Mouse (Mus musculus): Measurements from ENCODE around the gene Rbm44. TPM values are rescaled to one million over a fixed set of nuclear protein-coding genes. Genes with fewer than 3 reads are reported as not detected.

Rbm44 gene
- total and polyA plus RNA-seq, 2 experiments: 0.09 TPM; not detected in 1

DNA sequence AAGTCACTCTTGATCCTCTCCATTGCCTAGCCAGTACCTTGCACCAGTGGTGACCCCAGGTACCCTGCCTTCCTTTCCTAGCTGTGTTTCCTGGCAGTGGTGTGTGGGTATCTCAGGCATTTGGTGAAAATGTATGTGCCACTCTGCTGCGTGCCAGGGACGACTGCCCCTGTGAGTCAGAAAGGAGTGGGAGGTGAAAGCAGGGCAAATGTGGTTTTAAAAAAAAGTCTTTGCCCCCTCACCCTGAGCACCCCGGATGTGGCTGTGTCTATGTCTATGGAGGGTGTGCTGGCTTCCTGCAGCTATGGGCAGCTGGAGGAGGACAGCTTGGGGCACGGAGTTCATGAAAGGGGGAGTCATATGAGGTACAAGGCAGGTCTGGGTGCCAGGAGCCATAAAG, 48.4 kb downstream of the Rbm44 start:
- no peaks in the 10 kb centered on the region for H3K27me3 ChIP-seq (ENCODE audit: control insufficient read depth, insufficient read depth, low read length)
- 70% methylated on average over 4 of the region's 4 CpGs for WGBS
- H3K79me2 ChIP-seq (ENCODE audit: control insufficient read depth, insufficient read depth, low read length): no peaks in the 10 kb centered on the region
- no peaks in the 10 kb centered on the region for H3K36me3 ChIP-seq (ENCODE audit: control insufficient read depth, insufficient read depth, low read length)
- H3K4me3 ChIP-seq (ENCODE audit: insufficient read depth, low read depth, low read length): no peak overlapping the region
- H3K4me1 ChIP-seq (ENCODE audit: control insufficient read depth, insufficient read depth, low read length): no peaks in the 10 kb centered on the region
- H3K9ac ChIP-seq (ENCODE audit: low read depth, low read length): no peak overlapping the region
- TF ChIP-seq POLR2A (IDR thresholded peaks at IDR 0.05; ENCODE audit: extremely low read depth, insufficient read depth, low read length): no peak
- TF ChIP-seq CTCF (IDR thresholded peaks at IDR 0.05; ENCODE audit: low read depth, low read length): no peak
- DNase-seq (ENCODE audit: extremely low read depth, low read depth, low spot score): no peak
- H3K27ac ChIP-seq (replicated peaks; ENCODE audit: insufficient read depth, low read depth, low read length): no peak overlapping the region

DNA sequence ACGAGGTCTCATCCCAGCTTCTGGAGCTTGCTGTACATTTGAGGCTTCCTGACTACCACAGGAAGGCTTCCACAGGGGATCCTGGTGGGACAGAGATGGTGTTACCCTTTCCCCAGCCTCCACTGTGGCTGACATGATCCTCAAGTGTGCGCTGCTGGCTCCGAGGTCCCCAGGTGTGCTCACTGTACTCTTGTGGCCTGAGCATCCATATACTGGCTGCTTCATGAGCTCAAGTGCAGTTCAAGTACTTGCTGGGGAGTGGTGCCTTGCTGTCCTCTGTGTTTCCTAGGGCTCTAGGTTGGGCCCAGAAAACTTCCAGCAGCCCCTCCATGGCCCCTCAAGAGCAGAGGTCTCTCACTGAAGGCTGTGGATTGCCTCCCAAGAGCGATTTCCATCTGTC, 48.8 kb downstream of the Rbm44 start:
- WGBS: 83% methylated on average over 4 of the region's 4 CpGs
- TF ChIP-seq POLR2A (IDR thresholded peaks at IDR 0.05; ENCODE audit: extremely low read depth, insufficient read depth, low read length) (no peak), CTCF (IDR thresholded peaks at IDR 0.05; ENCODE audit: low read depth, low read length) (no peak)
- H3K27me3 ChIP-seq (ENCODE audit: control insufficient read depth, insufficient read depth, low read length): no peaks in the 10 kb centered on the region

DNA sequence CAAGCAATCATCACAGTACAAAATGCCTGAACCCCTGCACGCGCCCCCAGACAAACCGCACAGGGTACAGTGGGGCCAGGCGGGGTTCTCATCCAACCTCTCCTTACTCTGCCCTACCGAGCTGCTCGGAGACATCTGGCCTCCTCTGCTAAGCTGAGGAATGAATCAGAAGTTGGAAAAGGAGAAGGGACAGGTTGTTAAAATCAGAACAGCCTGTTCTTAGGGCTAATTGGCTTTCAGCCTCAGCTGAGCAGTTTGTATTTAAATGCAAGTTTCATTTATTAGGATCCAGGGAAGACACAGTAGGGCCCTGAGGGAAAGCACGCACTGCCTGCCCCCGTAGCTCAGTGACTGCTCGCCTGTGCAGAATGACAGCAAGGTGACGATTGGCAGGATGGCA, 54.9 kb downstream of the Rbm44 start:
- Histone ChIP-seq H3K79me2 (ENCODE audit: control insufficient read depth, insufficient read depth, low read length) (no peaks in the 10 kb centered on the region), H3K4me3 (ENCODE audit: insufficient read depth, low read depth, low read length) (no peak overlapping the region), H3K27ac (replicated peaks; ENCODE audit: insufficient read depth, low read depth, low read length) (no peak overlapping the region), H3K9ac (ENCODE audit: low read depth, low read length) (no peak overlapping the region), H3K27me3 (ENCODE audit: control insufficient read depth, insufficient read depth, low read length) (no peaks in the 10 kb centered on the region), H3K36me3 (ENCODE audit: control insufficient read depth, insufficient read depth, low read length) (no peaks in the 10 kb centered on the region), H3K4me1 (ENCODE audit: control insufficient read depth, insufficient read depth, low read length) (no peaks in the 10 kb centered on the region)
- DNase-seq (ENCODE audit: extremely low read depth, low read depth, low spot score): no peak
- no peak for TF ChIP-seq POLR2A (IDR thresholded peaks at IDR 0.05; ENCODE audit: extremely low read depth, insufficient read depth, low read length)
- no peak for TF ChIP-seq CTCF (IDR thresholded peaks at IDR 0.05; ENCODE audit: low read depth, low read length)
- 97% methylated on average over 10 of the region's 10 CpGs for WGBS

More for the DNA sequence above, 48.8 kb downstream of the Rbm44 start:
- no peak overlapping the region for H3K27ac ChIP-seq (replicated peaks; ENCODE audit: insufficient read depth, low read depth, low read length)
- H3K4me3 ChIP-seq (ENCODE audit: insufficient read depth, low read depth, low read length): no peak overlapping the region
- no peak overlapping the region for H3K9ac ChIP-seq (ENCODE audit: low read depth, low read length)
- H3K4me1 ChIP-seq (ENCODE audit: control insufficient read depth, insufficient read depth, low read length): no peaks in the 10 kb centered on the region
- H3K79me2 ChIP-seq (ENCODE audit: control insufficient read depth, insufficient read depth, low read length): no peaks in the 10 kb centered on the region
- DNase-seq (ENCODE audit: extremely low read depth, low read depth, low spot score): no peak
- H3K36me3 ChIP-seq (ENCODE audit: control insufficient read depth, insufficient read depth, low read length): no peaks in the 10 kb centered on the region

DNA sequence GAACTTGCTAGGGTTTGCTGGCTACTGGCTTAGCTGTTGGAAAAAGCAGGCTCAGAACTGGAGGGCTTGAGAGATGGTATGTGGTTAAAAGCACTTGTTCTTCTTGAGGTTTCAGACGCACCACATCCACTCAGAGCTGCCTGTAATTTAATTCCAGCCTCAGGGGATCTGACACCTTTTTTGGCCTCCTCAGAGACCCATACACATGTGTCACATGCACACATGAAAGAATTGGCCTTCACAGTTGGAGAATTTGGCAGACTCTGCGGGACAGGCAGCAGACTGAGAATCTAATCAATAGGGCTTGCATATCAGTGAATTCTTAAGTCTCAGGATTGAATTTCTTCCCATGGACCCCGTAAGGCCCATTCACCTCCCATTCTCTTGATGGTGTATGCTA, 56.2 kb downstream of the Rbm44 start:
- Histone ChIP-seq H3K27ac (replicated peaks; ENCODE audit: insufficient read depth, low read depth, low read length) (no peak overlapping the region), H3K79me2 (ENCODE audit: control insufficient read depth, insufficient read depth, low read length) (no peaks in the 10 kb centered on the region), H3K27me3 (ENCODE audit: control insufficient read depth, insufficient read depth, low read length) (no peaks in the 10 kb centered on the region), H3K4me3 (ENCODE audit: insufficient read depth, low read depth, low read length) (no peak overlapping the region), H3K4me1 (ENCODE audit: control insufficient read depth, insufficient read depth, low read length) (no peaks in the 10 kb centered on the region), H3K36me3 (ENCODE audit: control insufficient read depth, insufficient read depth, low read length) (no peaks in the 10 kb centered on the region), H3K9ac (ENCODE audit: low read depth, low read length) (no peak overlapping the region)
- TF ChIP-seq POLR2A (IDR thresholded peaks at IDR 0.05; ENCODE audit: extremely low read depth, insufficient read depth, low read length) (no peak), CTCF (IDR thresholded peaks at IDR 0.05; ENCODE audit: low read depth, low read length) (no peak)
- 62% methylated on average over 3 of the region's 3 CpGs for WGBS
- no peak for DNase-seq (ENCODE audit: extremely low read depth, low read depth, low spot score)

DNA sequence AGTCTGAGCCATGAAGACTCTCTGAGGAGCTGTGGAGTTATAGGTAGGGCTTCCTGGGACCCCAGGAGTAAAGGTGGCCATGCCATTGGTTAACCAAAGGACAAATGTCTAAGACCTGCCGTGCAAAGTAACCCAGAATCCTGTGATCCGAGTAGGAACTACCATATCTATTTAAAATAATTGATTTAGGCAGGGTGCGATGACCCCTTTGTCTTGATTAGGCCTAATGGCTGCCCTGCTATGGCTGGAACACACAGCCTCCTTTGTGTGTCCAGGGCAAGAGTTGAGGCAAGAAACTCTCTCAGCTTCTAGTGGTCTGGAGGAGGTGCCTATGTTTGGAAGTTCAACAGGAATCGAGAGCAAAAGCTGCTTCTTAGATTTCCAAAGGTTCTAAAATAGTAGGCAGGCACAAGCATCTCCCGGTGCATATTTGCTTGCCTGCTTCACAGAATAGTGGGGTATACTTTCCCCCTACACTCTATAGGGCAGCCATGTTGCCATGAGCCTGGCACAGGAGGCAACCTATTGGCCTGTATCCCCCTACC, 59.4 kb downstream of the Rbm44 start:
- DNase-seq (ENCODE audit: extremely low read depth, low read depth, low spot score): no peak
- no peak overlapping the region for H3K27ac ChIP-seq (replicated peaks; ENCODE audit: insufficient read depth, low read depth, low read length)
- no peaks in the 10 kb centered on the region for H3K36me3 ChIP-seq (ENCODE audit: control insufficient read depth, insufficient read depth, low read length)
- H3K27me3 ChIP-seq (ENCODE audit: control insufficient read depth, insufficient read depth, low read length): no peaks in the 10 kb centered on the region
- H3K4me3 ChIP-seq (ENCODE audit: insufficient read depth, low read depth, low read length): no peak overlapping the region
- 87% methylated on average over 5 of the region's 5 CpGs for WGBS
- no peak overlapping the region for H3K9ac ChIP-seq (ENCODE audit: low read depth, low read length)
- no peaks in the 10 kb centered on the region for H3K79me2 ChIP-seq (ENCODE audit: control insufficient read depth, insufficient read depth, low read length)
- TF ChIP-seq CTCF (IDR thresholded peaks at IDR 0.05; ENCODE audit: low read depth, low read length) (no peak), POLR2A (IDR thresholded peaks at IDR 0.05; ENCODE audit: extremely low read depth, insufficient read depth, low read length) (no peak)
- H3K4me1 ChIP-seq (ENCODE audit: control insufficient read depth, insufficient read depth, low read length): no peaks in the 10 kb centered on the region

DNA sequence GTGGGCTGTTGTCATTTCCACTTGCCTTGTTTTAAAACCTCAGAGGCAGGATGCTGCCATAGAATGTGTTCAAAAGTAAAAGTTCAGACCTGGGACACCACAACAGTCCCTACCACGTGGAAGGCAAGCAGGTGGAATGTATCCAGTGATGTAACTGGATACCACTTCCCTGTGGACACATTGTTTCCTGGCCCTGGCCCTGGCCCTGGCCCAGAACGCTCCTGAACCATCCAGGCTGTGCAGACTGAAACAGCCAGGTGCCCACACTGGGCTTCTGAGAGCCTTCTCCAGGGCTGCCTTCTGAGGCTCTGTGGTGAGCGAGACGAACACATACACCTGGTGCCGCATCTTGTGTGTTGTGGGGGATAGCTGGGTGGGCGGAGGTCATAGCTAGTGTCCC, 60.8 kb downstream of the Rbm44 start:
- H3K9ac ChIP-seq (ENCODE audit: low read depth, low read length): no peak overlapping the region
- no peak for TF ChIP-seq CTCF (IDR thresholded peaks at IDR 0.05; ENCODE audit: low read depth, low read length)
- TF ChIP-seq POLR2A (IDR thresholded peaks at IDR 0.05; ENCODE audit: extremely low read depth, insufficient read depth, low read length): no peak
- no peaks in the 10 kb centered on the region for H3K4me1 ChIP-seq (ENCODE audit: control insufficient read depth, insufficient read depth, low read length)
- WGBS: 88% methylated on average over 6 of the region's 6 CpGs
- no peaks in the 10 kb centered on the region for H3K36me3 ChIP-seq (ENCODE audit: control insufficient read depth, insufficient read depth, low read length)
- H3K4me3 ChIP-seq (ENCODE audit: insufficient read depth, low read depth, low read length): no peak overlapping the region
- H3K27ac ChIP-seq (replicated peaks; ENCODE audit: insufficient read depth, low read depth, low read length): no peak overlapping the region
- H3K79me2 ChIP-seq (ENCODE audit: control insufficient read depth, insufficient read depth, low read length): no peaks in the 10 kb centered on the region
- H3K27me3 ChIP-seq (ENCODE audit: control insufficient read depth, insufficient read depth, low read length): no peaks in the 10 kb centered on the region
- DNase-seq (ENCODE audit: extremely low read depth, low read depth, low spot score): no peak

Measured in liver, adult 2 months (tissue).